Mouse (Mus musculus) layer of hippocampus, adult 2 months (tissue): ENCODE measurements around the gene Ccdc85c. TPM values are rescaled to one million over a fixed set of nuclear protein-coding genes. Genes with fewer than 3 reads are reported as not detected.
A peak's percentile ranks its signal among the peaks of the same experiment; 100 is the strongest.

ENCODE experiments used
- DNase-seq, 2 experiments: peaks; one replicate each; pipeline ENCODE4 v3.0.0; 2022; ENCODE audit warnings: low spot score in 2 of 2
- H3K27ac ChIP-seq: fragments of 200-600 bp; 2 replicates; pipeline ENCODE4 v1.8.1; 2022
- H3K4me3 ChIP-seq: fragments of 200-600 bp; 2 replicates; pipeline ENCODE4 v1.8.1; 2022; ENCODE audit warnings: mild to moderate bottlenecking
- CTCF ChIP-seq: fragments of 200-600 bp; conservative IDR thresholded peaks from 2 replicates; pipeline ENCODE4 v1.8.1; 2022; ENCODE audit warnings: antibody characterized with exemption, mild to moderate bottlenecking, moderate library complexity
- total RNA-seq, 2 experiments: library from RNA; stranded (reverse); gene quantifications; 2 replicates each; pipeline ENCODE4 v1.2.3; 2021

Gene Ccdc85c
- total RNA-seq, 2 experiments from 2014 or later, result 68.4 to 68.5 TPM

- no peak overlapping the region for H3K27ac ChIP-seq
- no peak for TF ChIP-seq CTCF
- no peak overlapping the region for H3K4me3 ChIP-seq
- no peak for DNase-seq
Measured at GRCm38 (mm10) chr12:108251825-108252542, 23.2 kb downstream of the Ccdc85c start.

- TF ChIP-seq CTCF, result no peak
- DNase-seq, result no peak
- Histone ChIP-seq H3K27ac (no peak overlapping the region), H3K4me3 (no peak overlapping the region)
Measured at GRCm38 (mm10) chr12:108251034-108251792, 24.0 kb downstream of the Ccdc85c start.

- no peak for TF ChIP-seq CTCF
- no peak for DNase-seq
- Histone ChIP-seq H3K4me3 (no peak overlapping the region), H3K27ac (peak overlapping the region; percentile 43; the same call in 1 of the 2 replicates)
Measured at GRCm38 (mm10) chr12:108249522-108249921, 25.7 kb downstream of the Ccdc85c start.

- H3K27ac ChIP-seq, result peak overlapping the region; percentile 43; the same call in 1 of the 2 replicates
- H3K4me3 ChIP-seq, result no peak overlapping the region
- no peak for DNase-seq
- TF ChIP-seq CTCF, result no peak
Measured at GRCm38 (mm10) chr12:108249019-108249418, 26.2 kb downstream of the Ccdc85c start.

GRCm38 (mm10) chr12:108246759-108247500, 28.3 kb downstream of the Ccdc85c start:
- DNase-seq, result no peak
- Histone ChIP-seq H3K4me3 (no peak overlapping the region), H3K27ac (no peak overlapping the region)
- TF ChIP-seq CTCF, result no peak

GRCm38 (mm10) chr12:108245579-108245978, 29.6 kb downstream of the Ccdc85c start:
- TF ChIP-seq CTCF, result no peak
- H3K4me3 ChIP-seq, result no peak overlapping the region
- H3K27ac ChIP-seq, result no peak overlapping the region
- DNase-seq, result no peak

GRCm38 (mm10) chr12:108244778-108245177, 30.4 kb downstream of the Ccdc85c start:
- DNase-seq, result no peak
- no peak for TF ChIP-seq CTCF
- H3K4me3 ChIP-seq, result no peak overlapping the region
- 0 out of 2 replicates have a peak overlapping the region, but pooled peaks have one; percentile 33 for H3K27ac ChIP-seq

GRCm38 (mm10) chr12:108242243-108242745, 32.9 kb downstream of the Ccdc85c start:
- no peak for DNase-seq
- TF ChIP-seq CTCF, result no peak
- Histone ChIP-seq H3K4me3 (no peak overlapping the region), H3K27ac (no peak overlapping the region)

GRCm38 (mm10) chr12:108241626-108242025, 33.6 kb downstream of the Ccdc85c start:
- TF ChIP-seq CTCF, result no peak
- DNase-seq, result no peak
- peak overlapping the region; percentile 14; the same call in 1 of the 2 replicates for H3K27ac ChIP-seq
- no peak overlapping the region for H3K4me3 ChIP-seq

GRCm38 (mm10) chr12:108240953-108241588, 34.2 kb downstream of the Ccdc85c start:
- no peak for DNase-seq
- Histone ChIP-seq H3K27ac (peak overlapping the region; percentile 55; the same call in 1 of the 2 replicates), H3K4me3 (peak overlapping the region; percentile 11; the same call in 1 of the 2 replicates)

GRCm38 (mm10) chr12:108240401-108240890, 34.8 kb downstream of the Ccdc85c start:
- DNase-seq, result no peak
- no peak overlapping the region; the same call in 1 of the 2 replicates for H3K4me3 ChIP-seq
- no peak for TF ChIP-seq CTCF
- peak overlapping the region; percentile 55; the same call in 1 of the 2 replicates for H3K27ac ChIP-seq

More at GRCm38 (mm10) chr12:108240953-108241588, 34.2 kb downstream of the Ccdc85c start:
- peak; percentile 46 for TF ChIP-seq CTCF

- Histone ChIP-seq H3K4me3 (peak overlapping the region; percentile 23), H3K27ac (peak overlapping the region; percentile 78)
- TF ChIP-seq CTCF, result no peak
- DNase-seq, result peak; percentile 74 to 88
Measured at GRCm38 (mm10) chr12:108239441-108239840, 35.8 kb downstream of the Ccdc85c start.
